ENCODE assay signal across 15 mouse cellular contexts in the genomic region with DNA sequence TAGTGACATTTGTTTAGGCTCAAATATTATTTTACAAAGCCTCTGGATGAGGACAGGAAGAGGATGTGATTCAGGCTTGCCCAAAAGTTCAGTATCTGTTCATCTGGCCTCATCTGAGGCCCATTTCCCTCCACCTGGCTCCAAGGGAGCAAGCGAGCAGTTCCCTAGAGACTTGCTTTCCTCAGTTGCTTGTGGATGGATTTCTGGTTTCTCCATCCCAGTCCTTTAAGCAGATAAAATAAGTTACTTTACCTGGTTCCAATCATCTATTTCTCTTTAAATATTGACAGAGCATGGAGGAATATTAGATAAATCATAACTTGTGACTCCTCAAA. TPM values are rescaled to one million over a fixed set of nuclear protein-coding genes. Genes with fewer than 3 reads are reported as not detected.
DNase-seq lines count a peak whose midpoint lies in the region; ATAC-seq lines count a peak whose summit lies in the region.
"Had no signal": no experiment of that assay in that cellular context is flagged by ENCODE, and none has a peak within 500 bp of the region (broad histone marks: within the 10 kb centered on the region; RNA-seq: fewer than 3 reads in every experiment).

No protein-coding gene starts in this region.

- peak; percentile 10 for DNase-seq in embryo, embryonic 10 days (ENCODE audit: low spot score)
- DNase-seq in embryo, embryonic 9.5 days (ENCODE audit: extremely low spot score): no peak
- DNase-seq in kidney, adult 8-10 months: no peak
- DNase-seq in thymus, postnatal 14 days: peak; percentile 18
- no peak for DNase-seq in thymus, postnatal 10 days (ENCODE audit: low spot score in 2 of 2)
- DNase-seq in c-Kit-positive CD71-positive TER-119-positive erythroid progenitor cells, embryonic 14.5 days (ENCODE audit: low spot score): no peak
- DNase-seq: adrenal gland, adult 2 months; kidney, adult 11 months; kidney, postnatal 36 days; lung, postnatal 4 days had no signal

- H3K36me3 ChIP-seq in kidney, embryonic 16.5 days (ENCODE audit: insufficient read depth, low read length): peaks cover 27% of the 10 kb centered on the region
- peaks cover 14% of the 10 kb centered on the region for H3K36me3 ChIP-seq in neural tube, embryonic 15.5 days

- 0 out of 2 replicates have a peak overlapping the region, but pooled peaks have one; percentile 48 for H3K9ac ChIP-seq in kidney, embryonic 16.5 days (replicated peaks; ENCODE audit: low read length)
- no peak overlapping the region for H3K9ac ChIP-seq in neural tube, embryonic 15.5 days (replicated peaks)

- H3K4me3 ChIP-seq in kidney, embryonic 16.5 days (ENCODE audit: low read length): no peak overlapping the region
- H3K4me3 ChIP-seq in neural tube, embryonic 15.5 days (replicated peaks): no peak overlapping the region

- no peaks in the 10 kb centered on the region for H3K9me3 ChIP-seq in kidney, embryonic 16.5 days (ENCODE audit: low read length)
- no peaks in the 10 kb centered on the region for H3K9me3 ChIP-seq in neural tube, embryonic 15.5 days (replicated peaks)
- H3K9me3 ChIP-seq: liver, embryonic 15.5 days had no signal

- no peak overlapping the region for H3K27ac ChIP-seq in kidney, embryonic 16.5 days (ENCODE audit: low read length)
- H3K27ac ChIP-seq in neural tube, embryonic 15.5 days (replicated peaks): no peak overlapping the region

- 77% methylated on average over 1 of the region's 1 CpGs for WGBS in kidney, embryonic 16.5 days
- WGBS in neural tube, embryonic 15.5 days: 81% methylated on average over 1 of the region's 1 CpGs

- H3K4me1 ChIP-seq in kidney, embryonic 16.5 days (ENCODE audit: insufficient read depth, low read length): peaks cover 11% of the 10 kb centered on the region
- peaks cover 15% of the 10 kb centered on the region for H3K4me1 ChIP-seq in neural tube, embryonic 15.5 days

- H3K27me3 ChIP-seq in kidney, embryonic 16.5 days (ENCODE audit: insufficient read depth, low read length): no peaks in the 10 kb centered on the region
- H3K27me3 ChIP-seq in neural tube, embryonic 15.5 days (replicated peaks): no peaks in the 10 kb centered on the region
- H3K27me3 ChIP-seq: liver, embryonic 15.5 days; Patski had no signal

- H3K4me2 ChIP-seq in kidney, embryonic 16.5 days (replicated peaks; ENCODE audit: low read depth, low read length): no peak overlapping the region
- H3K4me2 ChIP-seq in neural tube, embryonic 15.5 days: peak overlapping the region; percentile 34; the same call in 1 of the 2 replicates

- ATAC-seq in kidney, embryonic 16.5 days (ENCODE audit: low FRiP score, low TSS enrichment): no peak
- no peak for ATAC-seq in neural tube, embryonic 15.5 days (ENCODE audit: low FRiP score)
- ATAC-seq: forebrain, embryonic 14.5 days; Patski had no signal

RNA-seq across cellular contexts. Expression of a gene that starts 2.3 kb away (rescaled TPM):
- 195 and 234 TPM in 2 replicates for polyA plus RNA-seq in kidney, embryonic 16.5 days (2015; fragmentation: Nextera tagmentation; extraction: Ambion mirVana)
- polyA plus RNA-seq in neural tube, embryonic 15.5 days (2015; fragmentation: Nextera tagmentation; extraction: Ambion mirVana): 331 and 342 TPM in 2 replicates

Comparison
In these comparisons a context has a peak if more than half of its experiments do, and no peak if none do; other contexts are left out.
1. DNase-seq: peak in embryo, embryonic 10 days (single experiment) and thymus, postnatal 14 days (single experiment); none in embryo, embryonic 9.5 days (single experiment), kidney, adult 8-10 months (0 of 2), thymus, postnatal 10 days (0 of 2) and c-Kit-positive CD71-positive TER-119-positive erythroid progenitor cells, embryonic 14.5 days (single experiment).